Mouse (Mus musculus): ENCODE results near the gene Kif1b.
A peak's percentile ranks its signal among the peaks of the same experiment; 100 is the strongest.

Kif1b gene

DNA sequence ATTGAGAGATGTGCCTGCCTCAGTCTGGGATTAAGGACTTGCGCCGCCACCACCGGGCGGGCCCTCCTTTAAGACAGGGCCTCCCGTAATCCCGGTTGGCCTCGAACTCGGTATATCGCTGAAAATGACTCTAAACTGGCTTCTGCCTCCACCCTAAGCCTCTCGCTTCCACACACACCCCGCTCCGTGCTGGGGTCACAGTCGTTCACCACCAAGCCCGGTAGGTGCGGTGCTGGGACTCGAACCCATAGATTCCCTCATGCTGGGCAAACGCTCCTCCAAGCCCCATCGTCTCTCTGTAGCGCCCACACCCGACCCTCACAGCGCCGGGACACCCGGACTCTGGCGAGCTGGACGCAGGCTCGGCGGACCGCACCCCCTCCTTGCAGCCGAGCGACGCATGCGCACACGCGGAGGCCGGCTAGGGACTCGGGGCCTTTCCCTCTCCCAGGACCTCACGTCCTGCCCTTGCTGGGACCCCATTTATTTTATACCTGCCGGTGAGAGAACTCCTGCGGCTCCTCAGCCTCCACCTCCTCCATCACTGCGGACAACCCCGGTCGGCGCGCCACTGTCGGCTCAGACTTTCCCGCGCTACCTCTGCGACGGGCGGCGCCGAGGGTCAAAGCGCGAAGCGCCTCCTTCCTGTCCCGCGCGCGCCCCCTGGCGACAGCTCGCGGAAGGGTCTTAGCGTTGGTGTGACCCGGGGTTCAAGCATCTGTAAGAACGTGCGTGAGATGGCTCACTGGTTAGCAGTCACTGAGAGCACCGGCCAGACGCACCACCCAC is 170.3 kb downstream of the Kif1b start, which contains the start of gene Cenps:
Gene Cenps, minus strand, starts transcription at position 648 of the 789 bp plus-strand sequence.
- DNase-seq (ENCODE audit: low spot score in 2 of 2): peak; percentile 89 to 90

GRCm38 (mm10) chr4:149136116-149136850 is 171.2 kb downstream of the Kif1b start:
- no peak for DNase-seq (ENCODE audit: low spot score in 2 of 2)

DNA sequence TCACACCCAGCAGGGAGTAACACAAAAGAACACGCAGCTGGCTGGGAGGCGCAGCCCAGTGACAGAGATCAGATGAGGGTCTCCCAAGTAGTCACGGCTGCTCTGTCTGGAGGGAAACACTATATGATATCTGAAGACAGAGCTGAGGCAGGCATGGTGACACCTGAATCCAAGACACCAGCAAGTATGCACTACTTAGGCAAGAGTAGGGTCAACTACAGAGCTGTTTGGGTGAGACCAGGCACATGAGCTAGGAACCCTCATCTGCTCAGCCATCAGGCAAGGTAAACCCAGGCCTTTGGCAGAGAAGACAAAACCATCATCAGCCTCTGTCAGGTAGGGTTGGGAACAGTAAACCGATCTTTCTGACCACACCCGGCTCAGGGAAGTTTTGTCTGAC is 174.1 kb downstream of the Kif1b start:
- DNase-seq (ENCODE audit: low spot score in 2 of 2): no peak

DNA sequence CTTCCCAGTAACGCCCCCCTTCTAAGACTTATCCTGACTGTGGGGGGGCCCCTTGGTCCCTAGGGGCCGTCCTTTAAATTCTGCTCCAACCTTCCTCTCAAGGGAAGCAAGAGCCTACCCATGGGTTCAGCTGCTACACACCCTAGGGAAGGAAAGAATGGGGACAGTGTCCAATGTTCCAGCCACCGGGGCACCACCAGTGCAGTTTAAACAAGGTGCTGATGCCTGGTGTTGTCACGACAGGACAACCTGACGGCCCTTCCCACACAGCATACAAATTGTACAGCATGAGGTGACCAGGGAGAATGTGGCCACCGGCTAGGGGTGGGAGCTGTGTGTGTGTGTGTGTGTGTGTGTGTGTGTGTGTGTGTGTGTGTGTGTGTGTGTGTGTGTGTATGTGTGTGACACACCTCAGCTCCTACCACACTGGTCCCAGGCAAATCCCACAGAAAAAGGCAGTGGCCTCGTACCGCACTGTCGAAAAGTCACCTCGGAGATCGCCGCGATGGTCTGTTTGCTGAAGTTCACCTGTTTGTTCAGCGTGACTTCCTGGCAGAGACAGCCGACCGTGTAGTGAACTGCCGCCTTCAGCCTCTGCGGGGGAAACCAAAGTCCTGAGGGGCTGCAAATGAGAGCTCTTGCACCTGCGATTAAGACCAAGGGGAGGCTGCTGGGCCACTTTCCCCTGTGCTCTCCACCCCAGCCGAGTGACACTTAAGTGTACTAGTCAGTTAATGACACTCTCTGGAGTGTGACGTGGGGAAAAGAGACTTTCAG is 175.5 kb downstream of the Kif1b start:
- DNase-seq (ENCODE audit: low spot score in 2 of 2): no peak

DNA sequence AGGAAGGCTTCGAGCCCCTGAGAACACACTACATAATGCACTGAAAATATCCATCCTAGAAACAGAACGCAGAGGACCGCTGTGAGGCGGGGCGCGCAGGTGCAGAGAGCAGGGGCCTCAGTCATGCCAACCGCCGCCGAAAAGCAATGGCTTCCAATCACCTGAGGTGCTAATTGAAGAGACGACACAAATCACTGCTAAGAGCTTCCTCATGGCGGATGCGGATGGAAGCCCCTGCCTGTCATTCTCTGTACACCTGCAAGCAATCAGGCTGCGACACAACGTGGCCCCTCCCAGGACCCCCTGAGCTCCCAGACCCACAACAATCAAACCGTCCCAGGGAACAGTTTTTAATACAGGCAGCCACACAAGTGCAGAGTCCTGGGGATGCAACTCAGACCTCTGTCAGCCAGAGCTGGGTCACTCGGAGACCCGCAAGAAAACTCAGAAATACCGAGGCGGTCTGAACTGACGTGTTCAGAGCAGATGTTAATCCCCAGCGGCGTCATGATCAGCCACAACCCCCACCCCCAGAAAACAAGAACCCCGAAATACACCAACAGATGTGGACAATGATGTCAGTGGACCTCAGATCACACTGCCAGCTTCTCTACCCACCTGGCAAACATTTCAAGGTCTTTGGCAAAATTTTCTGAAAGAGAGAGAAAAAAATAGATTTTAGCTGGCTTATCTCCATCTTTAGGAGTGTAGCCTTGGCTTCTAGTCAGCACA is 176.3 kb downstream of the Kif1b start:
- DNase-seq (ENCODE audit: low spot score in 2 of 2): no peak

GRCm38 (mm10) chr4:149128467-149128866 is 179.0 kb downstream of the Kif1b start:
- peak in 1 of 2 experiments; percentile 25 for DNase-seq (ENCODE audit: low spot score in 2 of 2)

DNA sequence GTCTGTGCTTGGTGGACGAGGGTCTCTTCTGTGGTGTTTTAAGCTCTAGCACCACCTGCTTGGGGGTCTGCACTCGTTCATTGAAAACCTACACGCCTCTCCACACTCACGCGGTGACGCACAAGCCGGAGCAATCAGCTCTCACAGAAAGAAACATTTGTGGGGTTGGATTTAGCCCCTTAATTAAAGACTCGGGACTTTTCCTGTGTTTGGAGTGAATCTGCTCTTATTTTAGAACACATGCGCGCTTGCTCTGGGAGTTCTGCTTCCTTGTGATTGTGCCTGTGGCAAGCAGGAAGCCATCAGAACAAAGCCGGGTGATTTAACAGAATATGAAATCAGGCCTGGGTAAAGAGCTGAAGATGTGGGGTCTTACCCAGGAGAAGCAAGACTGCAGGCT is 180.8 kb downstream of the Kif1b start, which contains the start of gene Cort:
Gene Cort, minus strand, starts transcription at position 101 of the 400 bp plus-strand sequence.
- DNase-seq (ENCODE audit: low spot score in 2 of 2): no peak
